Mouse (Mus musculus) midbrain, embryonic 15.5 days (tissue): ENCODE results near the gene Olfr146. TPM values are rescaled to one million over a fixed set of nuclear protein-coding genes. Genes with fewer than 3 reads are reported as not detected.

Experiments
- ATAC-seq: fragments of 200-750 bp; cut with Nextera tagmentation; replicated peaks from 2 replicates; pipeline ENCODE4 v1.8.0; 2017; ENCODE audit warnings: moderate TSS enrichment
- H3K27ac ChIP-seq: fragments of 300-500 bp; sonication (generic); 2 replicates; pipeline ENCODE4 v1.5.1; 2015; ENCODE audit warnings: mild to moderate bottlenecking, inconsistent platforms
- H3K27me3 ChIP-seq: fragments of 300-500 bp; sonication (generic); replicated peaks from 2 replicates; pipeline ENCODE4 v1.6.1; 2015; ENCODE audit warnings: inconsistent platforms
- H3K36me3 ChIP-seq: fragments of 300-500 bp; sonication (generic); replicated peaks from 2 replicates; pipeline ENCODE4 v1.6.1; 2015; ENCODE audit warnings: inconsistent platforms
- H3K4me1 ChIP-seq: fragments of 300-500 bp; sonication (generic); 2 replicates; pipeline ENCODE4 v1.6.1; 2015; ENCODE audit warnings: inconsistent platforms
- H3K4me2 ChIP-seq: fragments of 300-500 bp; sonication (generic); 2 replicates; pipeline ENCODE4 v1.6.1; 2015; ENCODE audit warnings: inconsistent platforms, mild to moderate bottlenecking, moderate library complexity
- H3K4me3 ChIP-seq: fragments of 300-500 bp; sonication (generic); 2 replicates; pipeline ENCODE4 v1.5.1; 2015; ENCODE audit warnings: mild to moderate bottlenecking, inconsistent platforms
- H3K9ac ChIP-seq: fragments of 300-500 bp; sonication (generic); 2 replicates; pipeline ENCODE4 v1.6.1; 2015; ENCODE audit warnings: mild to moderate bottlenecking, inconsistent platforms
- H3K9me3 ChIP-seq: fragments of 300-500 bp; sonication (generic); 2 replicates; pipeline ENCODE4 v1.6.1; 2016; ENCODE audit warnings: inconsistent platforms
- whole genome bisulfite sequencing: fragments of 180-500 bp; shearing (Covaris S2); methylation state at CpG from one replicate; pipeline ENCODE4 v1.1.7; 2015; ENCODE audit warnings: mixed read lengths; 5-methylcytosine and 5-hydroxymethylcytosine counted together
- microRNA-seq: library from miRNA; unstranded; fragments of <30 nt; microRNA quantifications from one replicate; pipeline ENCODE4, GENCODE M21; 2016
- polyA plus RNA-seq: library from polyadenylated mRNA; unstranded; fragments of >200 nt; fragmentation: Nextera tagmentation; extraction: Ambion mirVana; gene quantifications from 2 replicates; pipeline ENCODE4 v1.2.1, GENCODE M21; 2015

The Olfr146 gene
- not detected in 2 replicates for polyA plus RNA-seq

DNA sequence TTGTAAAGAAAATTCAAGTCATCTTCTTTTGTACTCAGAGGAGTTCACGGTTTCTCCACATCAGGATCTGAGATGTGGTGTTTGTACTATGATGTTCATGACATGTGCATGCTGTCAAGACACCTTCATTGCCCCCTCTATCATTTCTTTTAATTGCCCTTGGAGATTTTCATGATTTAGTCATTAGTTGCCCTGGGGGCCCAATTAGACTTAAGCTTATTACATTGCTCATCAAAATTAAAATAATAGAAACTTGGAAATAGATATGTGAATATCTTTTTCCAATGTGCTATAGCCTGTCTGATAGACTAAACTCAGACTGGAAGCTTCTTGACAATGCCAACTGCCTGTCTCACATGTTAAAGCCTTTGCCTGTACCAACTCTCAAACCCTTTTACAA lies at the start of gene Olfr146:
Gene Olfr146 (minus strand): TSS at position 101 of the 400 bp plus-strand sequence.
- Histone ChIP-seq H3K27ac (no peak within 1 kb of the TSS), H3K9ac (no peak within 1 kb of the TSS), H3K9me3 (no peaks in the 10 kb centered on the region), H3K4me2 (no peak within 1 kb of the TSS), H3K36me3 (no peaks in the 10 kb centered on the region), H3K4me3 (no peak within 1 kb of the TSS), H3K4me1 (no peaks in the 10 kb centered on the region), H3K27me3 (no peaks in the 10 kb centered on the region)
- 79% methylated on average over 1 of the region's 1 CpGs for WGBS
- ATAC-seq = no peak

GRCm38 (mm10) chr9:39064851-39065250 lies 41.7 kb upstream of the Olfr146 start, which contains the start of gene Olfr937:
Gene Olfr937, minus strand, starts transcription at chr9:39064951.
- Histone ChIP-seq H3K9ac (no peak within 1 kb of the TSS), H3K27me3 (no peaks in the 10 kb centered on the region), H3K4me1 (no peaks in the 10 kb centered on the region), H3K27ac (no peak within 1 kb of the TSS), H3K4me2 (no peak within 1 kb of the TSS), H3K9me3 (no peaks in the 10 kb centered on the region), H3K36me3 (no peaks in the 10 kb centered on the region), H3K4me3 (no peak within 1 kb of the TSS)
- 83% methylated on average over 1 of the region's 1 CpGs for WGBS
- no peak for ATAC-seq

DNA sequence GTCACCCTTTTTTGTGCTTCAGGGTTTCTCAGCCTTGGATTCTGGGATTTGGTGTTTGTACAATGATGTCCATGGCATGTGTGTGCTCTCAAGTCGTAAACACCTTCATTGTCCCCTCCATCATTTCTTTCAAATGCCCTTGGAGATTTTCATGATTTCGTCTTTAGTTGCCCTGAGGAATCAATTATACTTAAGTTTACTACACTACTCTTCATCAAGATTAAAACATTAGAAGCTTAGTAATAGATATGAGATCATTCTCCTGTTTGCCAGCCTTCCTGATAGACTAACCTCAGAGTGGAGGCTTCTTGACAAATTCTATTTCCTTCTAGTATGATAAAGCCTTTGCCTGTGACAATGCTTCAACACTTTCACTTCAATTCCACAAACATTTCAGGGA lies 23.6 kb downstream of the Olfr146 start, which contains the start of gene Olfr935:
Gene Olfr935 (minus strand): TSS at position 101 of the 400 bp plus-strand sequence.
- no peak for ATAC-seq
- Histone ChIP-seq H3K4me3 (no peak within 1 kb of the TSS), H3K9me3 (no peaks in the 10 kb centered on the region), H3K9ac (no peak within 1 kb of the TSS), H3K27ac (no peak within 1 kb of the TSS), H3K4me1 (no peaks in the 10 kb centered on the region), H3K36me3 (no peaks in the 10 kb centered on the region), H3K4me2 (no peak within 1 kb of the TSS), H3K27me3 (no peaks in the 10 kb centered on the region)
- 80% methylated on average over 2 of the region's 2 CpGs for WGBS

- H3K9me3 ChIP-seq = no peaks in the 10 kb centered on the region
- WGBS = 93% methylated on average over 2 of the region's 2 CpGs
- H3K4me3 ChIP-seq = no peak within 1 kb of the TSS
- H3K27me3 ChIP-seq = no peaks in the 10 kb centered on the region
- no peak within 1 kb of the TSS for H3K9ac ChIP-seq
- no peaks in the 10 kb centered on the region for H3K36me3 ChIP-seq
- H3K4me1 ChIP-seq = no peaks in the 10 kb centered on the region
- ATAC-seq = no peak
- no peak within 1 kb of the TSS for H3K4me2 ChIP-seq
- no peak within 1 kb of the TSS for H3K27ac ChIP-seq
Measured at GRCm38 (mm10) chr9:38988215-38988614, 35.0 kb downstream of the Olfr146 start, which contains the start of gene Olfr934. Gene Olfr934, minus strand, starts transcription at chr9:38988315.

GRCm38 (mm10) chr9:38972013-38972412 lies 51.2 kb downstream of the Olfr146 start, which contains the start of gene Olfr933:
Gene Olfr933, plus strand, starts transcription at chr9:38972313.
- ATAC-seq = no peak
- H3K9ac ChIP-seq = no peak within 1 kb of the TSS
- 80% methylated on average over 4 of the region's 4 CpGs for WGBS

More at GRCm38 (mm10) chr9:38972013-38972412, 51.2 kb downstream of the Olfr146 start, which contains the start of gene Olfr933:
- no peaks in the 10 kb centered on the region for H3K36me3 ChIP-seq
- no peaks in the 10 kb centered on the region for H3K4me1 ChIP-seq
- H3K9me3 ChIP-seq = no peaks in the 10 kb centered on the region
- no peaks in the 10 kb centered on the region for H3K27me3 ChIP-seq
- no peak within 1 kb of the TSS for H3K27ac ChIP-seq
- no peak within 1 kb of the TSS for H3K4me2 ChIP-seq
- H3K4me3 ChIP-seq = no peak within 1 kb of the TSS

Small RNA genes lying within 50 kb of the gene (microRNA-seq; reads per million reads assigned to microRNA genes)
- not detected for gene Gm25529

Other genes with a start within 250 kb of the Olfr146 start
- gene Olfr922, start 208.8 kb downstream of the Olfr146 start, polyA plus RNA-seq = not detected in 2 replicates
- not detected in 2 replicates for gene Olfr923, start 196.8 kb downstream of the Olfr146 start, polyA plus RNA-seq
- gene Olfr924, start 178.9 kb downstream of the Olfr146 start, polyA plus RNA-seq = not detected in 2 replicates
- gene Olfr26, start 168.3 kb downstream of the Olfr146 start, polyA plus RNA-seq = not detected in 2 replicates
- not detected in 2 replicates for gene Olfr926, start 146.3 kb downstream of the Olfr146 start, polyA plus RNA-seq
- gene Olfr930, start 93.6 kb downstream of the Olfr146 start, polyA plus RNA-seq = not detected in 2 replicates
- gene Olfr933, start 51.1 kb downstream of the Olfr146 start, polyA plus RNA-seq = not detected in 2 replicates
- not detected in 2 replicates for gene Olfr934, start 35.1 kb downstream of the Olfr146 start, polyA plus RNA-seq
- not detected in 2 replicates for gene Olfr935, start 23.7 kb downstream of the Olfr146 start, polyA plus RNA-seq
- not detected in 2 replicates for gene Olfr937, start 41.6 kb upstream of the Olfr146 start, polyA plus RNA-seq
- gene Olfr938, start 55.5 kb upstream of the Olfr146 start, polyA plus RNA-seq = not detected in 2 replicates
- gene Olfr27, start 104.8 kb upstream of the Olfr146 start, polyA plus RNA-seq = not detected in 2 replicates
- gene Olfr943, start 142.9 kb upstream of the Olfr146 start, polyA plus RNA-seq = not detected in 2 replicates
- gene Olfr944, start 178.5 kb upstream of the Olfr146 start, polyA plus RNA-seq = not detected in 2 replicates
- not detected in 2 replicates for gene Olfr1537, start 226.6 kb upstream of the Olfr146 start, polyA plus RNA-seq